Mouse (Mus musculus) cerebellum, adult 2 months (tissue): ENCODE data around the gene Tnrc6a. TPM values are rescaled to one million over a fixed set of nuclear protein-coding genes. Genes with fewer than 3 reads are reported as not detected.
A peak's percentile ranks its signal among the peaks of the same experiment; 100 is the strongest.

Experiments used
- DNase-seq, 2 experiments: peaks; one replicate each; pipeline ENCODE4 v3.0.0; 2021
- H3K27ac ChIP-seq: fragments of 200-500 bp; 2 replicates; pipeline ENCODE4 v1.5.1; 2012; ENCODE audit warnings: low read length, control low read depth, inconsistent platforms; ENCODE audit not compliant: insufficient read depth
- H3K27me3 ChIP-seq: fragments of 200-500 bp; 2 replicates; pipeline ENCODE4 v1.6.1; 2012; ENCODE audit warnings: inconsistent platforms, mild to moderate bottlenecking, low read length, moderate library complexity; ENCODE audit not compliant: control insufficient read depth, insufficient read depth
- H3K4me1 ChIP-seq: fragments of 200-500 bp; 2 replicates; pipeline ENCODE4 v1.6.1; 2011; ENCODE audit warnings: low read length; ENCODE audit not compliant: control insufficient read depth, insufficient read depth
- H3K4me3 ChIP-seq: fragments of 200-500 bp; replicated peaks from 2 replicates; pipeline ENCODE3; 2011; ENCODE audit warnings: mild to moderate bottlenecking, low read depth, low read length, control low read depth; ENCODE audit not compliant: insufficient read depth
- CTCF ChIP-seq: fragments of 200-500 bp; IDR thresholded peaks from 2 replicates; pipeline ENCODE4 v1.5.1; 2011; ENCODE audit warnings: low read depth, mild to moderate bottlenecking, control low read depth, low read length, moderate library complexity, borderline replicate concordance; ENCODE audit not compliant: insufficient read depth
- POLR2A ChIP-seq: fragments of 200-500 bp; IDR thresholded peaks from 2 replicates; pipeline ENCODE4 v1.6.1; 2011; ENCODE audit warnings: low read length, control low read depth, borderline replicate concordance; ENCODE audit not compliant: insufficient read depth
- WGBS: fragments of 180-500 bp; shearing (Covaris S2); methylation state at CpG from one replicate; pipeline ENCODE4 v1.1.7; 2018; 5-methylcytosine and 5-hydroxymethylcytosine counted together
- polyA plus RNA-seq: library from polyadenylated mRNA; depleted of rRNA; stranded (reverse); fragments of >200 nt; gene quantifications from 2 replicates; pipeline ENCODE4 v1.2.3, GENCODE M21; 2012

The Tnrc6a gene
- polyA plus RNA-seq, 1 experiment, result 91.0 TPM

- no peaks in the 10 kb centered on the region for H3K27me3 ChIP-seq
- TF ChIP-seq POLR2A (no peak), CTCF (no peak)
- DNase-seq, result no peak
- WGBS, result 97% methylated on average over 1 of the region's 1 CpGs
- no peaks in the 10 kb centered on the region for H3K4me1 ChIP-seq
- H3K4me3 ChIP-seq, result no peak overlapping the region
- H3K27ac ChIP-seq, result no peak overlapping the region
Observed at GRCm38 (mm10) chr7:123184891-123185290, 61.2 kb downstream of the Tnrc6a start.

- Histone ChIP-seq H3K27ac (no peak overlapping the region), H3K27me3 (no peaks in the 10 kb centered on the region), H3K4me1 (no peaks in the 10 kb centered on the region), H3K4me3 (no peak overlapping the region)
- TF ChIP-seq POLR2A, result no peak
- TF ChIP-seq CTCF, result no peak
- DNase-seq, result no peak
- WGBS, result 70% methylated on average over 6 of the region's 6 CpGs
Observed at GRCm38 (mm10) chr7:123186463-123186862, 62.8 kb downstream of the Tnrc6a start.

GRCm38 (mm10) chr7:123187246-123187645 is 63.6 kb downstream of the Tnrc6a start:
- TF ChIP-seq CTCF (no peak), POLR2A (no peak)
- DNase-seq, result no peak
- Histone ChIP-seq H3K27ac (no peak overlapping the region), H3K4me3 (no peak overlapping the region), H3K4me1 (no peaks in the 10 kb centered on the region), H3K27me3 (no peaks in the 10 kb centered on the region)
- WGBS, result 92% methylated on average over 4 of the region's 4 CpGs

- no peak for TF ChIP-seq POLR2A
- TF ChIP-seq CTCF, result no peak
- Histone ChIP-seq H3K4me3 (no peak overlapping the region), H3K27me3 (no peaks in the 10 kb centered on the region), H3K27ac (no peak overlapping the region), H3K4me1 (no peaks in the 10 kb centered on the region)
- 92% methylated on average over 3 of the region's 3 CpGs for WGBS
- DNase-seq, result no peak
Observed at GRCm38 (mm10) chr7:123188462-123188861, 64.8 kb downstream of the Tnrc6a start.

GRCm38 (mm10) chr7:123189762-123190161 is 66.1 kb downstream of the Tnrc6a start:
- Histone ChIP-seq H3K4me1 (peaks cover 2% of the 10 kb centered on the region), H3K27me3 (no peaks in the 10 kb centered on the region), H3K27ac (no peak overlapping the region), H3K4me3 (no peak overlapping the region)
- TF ChIP-seq CTCF, result no peak
- TF ChIP-seq POLR2A, result no peak
- no peak for DNase-seq
- 92% methylated on average over 8 of the region's 8 CpGs for whole genome bisulfite sequencing

GRCm38 (mm10) chr7:123191731-123192130 is 68.0 kb downstream of the Tnrc6a start:
- DNase-seq, result no peak
- peaks cover 4% of the 10 kb centered on the region for H3K4me1 ChIP-seq
- TF ChIP-seq CTCF (no peak), POLR2A (no peak)
- WGBS, result 86% methylated on average over 5 of the region's 5 CpGs
- no peak overlapping the region; the same call in 1 of the 2 replicates for H3K27ac ChIP-seq
- no peak overlapping the region for H3K4me3 ChIP-seq
- H3K27me3 ChIP-seq, result no peaks in the 10 kb centered on the region

GRCm38 (mm10) chr7:123193201-123193600 is 69.5 kb downstream of the Tnrc6a start:
- no peaks in the 10 kb centered on the region for H3K27me3 ChIP-seq
- H3K4me3 ChIP-seq, result no peak overlapping the region
- 95% methylated on average over 12 of the region's 12 CpGs for WGBS
- peaks cover 4% of the 10 kb centered on the region for H3K4me1 ChIP-seq
- H3K27ac ChIP-seq, result no peak overlapping the region
- DNase-seq, result no peak
- TF ChIP-seq CTCF, result no peak
- no peak for TF ChIP-seq POLR2A

- TF ChIP-seq POLR2A, result no peak
- TF ChIP-seq CTCF, result no peak
- DNase-seq, result peak; percentile 59 to 69
- WGBS, result 12% methylated on average over 8 of the region's 8 CpGs
- Histone ChIP-seq H3K4me1 (peaks cover 4% of the 10 kb centered on the region), H3K27me3 (no peaks in the 10 kb centered on the region), H3K27ac (peak overlapping the region; percentile 5; the same call in 1 of the 2 replicates), H3K4me3 (no peak overlapping the region)
Observed at GRCm38 (mm10) chr7:123194696-123195095, 71.0 kb downstream of the Tnrc6a start.
